In the genomic region with DNA sequence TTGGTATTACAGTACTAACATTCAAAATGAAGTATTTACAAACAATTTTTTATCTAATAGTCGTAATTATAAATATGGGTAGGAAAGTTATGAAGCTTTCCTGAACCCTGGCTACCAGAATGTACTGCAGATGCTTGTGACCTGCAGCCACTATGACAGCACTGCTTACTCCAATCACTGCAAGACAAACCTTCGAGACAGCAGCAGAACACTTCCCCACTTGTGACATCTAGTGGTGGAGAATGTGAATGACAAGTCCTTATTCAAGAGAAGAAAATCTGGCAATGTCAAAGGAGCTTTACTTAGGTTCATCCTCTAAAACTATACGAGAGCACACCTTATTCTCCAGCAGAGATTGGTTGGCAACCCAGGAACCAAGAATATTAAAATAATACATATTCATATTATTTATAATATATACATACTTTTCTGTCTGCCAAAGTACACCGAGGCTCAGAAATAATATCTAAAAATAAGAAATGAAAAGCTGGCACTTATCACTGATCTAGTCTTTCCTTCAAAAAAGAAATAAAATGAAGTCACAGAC, we compare ENCODE assay signal across 8 mouse cellular contexts.
DNase-seq lines count a peak whose midpoint lies in the region; ATAC-seq and TF ChIP-seq lines count a peak whose summit lies in the region.
"Had no signal": no experiment of that assay in that cellular context is flagged by ENCODE, and none has a peak within 500 bp of the region (broad histone marks: within the 10 kb centered on the region; RNA-seq: fewer than 3 reads in every experiment).

No protein-coding gene starts in this region.

- WGBS in limb, embryonic 11.5 days, result 29% methylated on average over 4 of the region's 4 CpGs
- 30% methylated on average over 4 of the region's 4 CpGs for WGBS in limb, embryonic 10.5 days
- WGBS in lung, postnatal 0 days, result 22% methylated on average over 4 of the region's 4 CpGs

- TF ChIP-seq EP300 in lung, postnatal 0 days (IDR thresholded peaks at IDR 0.05), result no peak

- peak; percentile 51 for DNase-seq in limb, embryonic 11.5 days (ENCODE audit: low spot score)
- DNase-seq in limb, embryonic 10.5 days (ENCODE audit: low spot score), result no peak
- peak; percentile 1 for DNase-seq in G1E (ENCODE audit: low spot score)
- DNase-seq in brain, embryonic 18.5 days (ENCODE audit: low read depth, low spot score), result peak; percentile 22
- DNase-seq in lung, postnatal 0 days (ENCODE audit: low spot score), result peak; percentile 75
- peak; percentile 52 for DNase-seq in splenic B cell, adult 2 months (ENCODE audit: low read depth, low spot score)

- H3K4me1 ChIP-seq in limb, embryonic 11.5 days (ENCODE audit: control insufficient read depth, insufficient read depth, low read length), result no peaks in the 10 kb centered on the region
- no peaks in the 10 kb centered on the region; the same call in 1 of the 2 replicates for H3K4me1 ChIP-seq in limb, embryonic 10.5 days
- no peaks in the 10 kb centered on the region for H3K4me1 ChIP-seq in G1E (ENCODE audit: insufficient read depth, low read depth, low read length)
- no peaks in the 10 kb centered on the region for H3K4me1 ChIP-seq in lung, postnatal 0 days (ENCODE audit: insufficient read depth, low read depth, low read length)
- H3K4me1 ChIP-seq: heart, embryonic 15.5 days had no signal

- ATAC-seq in limb, embryonic 11.5 days (ENCODE audit: insufficient number of reproducible peaks, low FRiP score, low TSS enrichment, low read depth), result no peak
- ATAC-seq in G1E (ENCODE audit: extremely low read depth, insufficient number of reproducible peaks, low FRiP score, poor library complexity, severe bottlenecking), result peak; percentile 57
- peak; percentile 71 to 77 for ATAC-seq in hematopoietic stem cell, adult 5-6 weeks (replicated peaks in 1 of 2; ENCODE audit: insufficient read depth in 1 of 2, low FRiP score in 2 of 2, low TSS enrichment in 1 of 2, low read depth in 1 of 2, poor library complexity in 2 of 2, severe bottlenecking in 2 of 2)
- no peak for ATAC-seq in lung, postnatal 0 days

- TF ChIP-seq CTCF in G1E (IDR thresholded peaks at IDR 0.05; ENCODE audit: low read depth, low read length), result peak; percentile 37; the same call in 1 of the 2 replicates
- peak; percentile 85 for TF ChIP-seq CTCF in lung, postnatal 0 days (IDR thresholded peaks at IDR 0.05)

- no peaks in the 10 kb centered on the region for H3K36me3 ChIP-seq in limb, embryonic 11.5 days (ENCODE audit: control insufficient read depth, insufficient read depth, low read length)
- no peaks in the 10 kb centered on the region for H3K36me3 ChIP-seq in limb, embryonic 10.5 days
- no peaks in the 10 kb centered on the region for H3K36me3 ChIP-seq in G1E (replicated peaks)
- no peaks in the 10 kb centered on the region for H3K36me3 ChIP-seq in lung, postnatal 0 days (ENCODE audit: insufficient read depth, low read length)
- no peaks in the 10 kb centered on the region for H3K36me3 ChIP-seq in splenic B cell, adult 2 months (ENCODE audit: control insufficient read depth, insufficient read depth, low read length, poor library complexity, severe bottlenecking)
- H3K36me3 ChIP-seq: heart, embryonic 15.5 days had no signal

- no peak overlapping the region for H3K4me3 ChIP-seq in limb, embryonic 11.5 days (ENCODE audit: low read depth, low read length)
- H3K4me3 ChIP-seq in limb, embryonic 10.5 days, result no peak overlapping the region
- no peak overlapping the region for H3K4me3 ChIP-seq in G1E (ENCODE audit: low read depth, low read length)
- no peak overlapping the region for H3K4me3 ChIP-seq in lung, postnatal 0 days (ENCODE audit: low read depth, low read length)
- H3K4me3 ChIP-seq: heart, embryonic 15.5 days had no signal

- H3K9me3 ChIP-seq in limb, embryonic 11.5 days (ENCODE audit: control insufficient read depth, low read length), result no peaks in the 10 kb centered on the region
- H3K9me3 ChIP-seq in limb, embryonic 10.5 days (replicated peaks), result no peaks in the 10 kb centered on the region
- no peaks in the 10 kb centered on the region for H3K9me3 ChIP-seq in G1E (replicated peaks)
- no peaks in the 10 kb centered on the region for H3K9me3 ChIP-seq in lung, postnatal 0 days (ENCODE audit: low read length)
- H3K9me3 ChIP-seq: heart, embryonic 15.5 days had no signal

- H3K27ac ChIP-seq in limb, embryonic 11.5 days (replicated peaks; ENCODE audit: low read depth, low read length), result no peak overlapping the region
- H3K27ac ChIP-seq in limb, embryonic 10.5 days, result no peak overlapping the region
- H3K27ac ChIP-seq in lung, postnatal 0 days (ENCODE audit: low read length), result no peak overlapping the region
- H3K27ac ChIP-seq: heart, embryonic 15.5 days had no signal

- H3K4me2 ChIP-seq in limb, embryonic 11.5 days (ENCODE audit: low read depth, severe bottlenecking), result no peak overlapping the region
- no peak overlapping the region for H3K4me2 ChIP-seq in lung, postnatal 0 days (replicated peaks; ENCODE audit: low read depth, low read length)
- H3K4me2 ChIP-seq: heart, embryonic 15.5 days had no signal

- H3K27me3 ChIP-seq in limb, embryonic 11.5 days (ENCODE audit: control insufficient read depth, insufficient read depth, low read length), result no peaks in the 10 kb centered on the region
- H3K27me3 ChIP-seq in limb, embryonic 10.5 days (ENCODE audit: low read depth, poor library complexity, severe bottlenecking), result no peaks in the 10 kb centered on the region
- H3K27me3 ChIP-seq in G1E (ENCODE audit: insufficient read depth, low read length), result no peaks in the 10 kb centered on the region
- no peaks in the 10 kb centered on the region for H3K27me3 ChIP-seq in lung, postnatal 0 days (replicated peaks; ENCODE audit: insufficient read depth, low read length)
- no peaks in the 10 kb centered on the region for H3K27me3 ChIP-seq in splenic B cell, adult 2 months (ENCODE audit: control insufficient read depth, insufficient read depth, low read length, poor library complexity, severe bottlenecking)
- H3K27me3 ChIP-seq: heart, embryonic 15.5 days had no signal

- H3K9ac ChIP-seq in limb, embryonic 11.5 days (ENCODE audit: low read length), result no peak overlapping the region
- no peak overlapping the region for H3K9ac ChIP-seq in lung, postnatal 0 days (replicated peaks; ENCODE audit: low read depth)
- H3K9ac ChIP-seq: heart, embryonic 15.5 days had no signal

Comparison
In these comparisons a context has a peak if more than half of its experiments do, and no peak if none do; other contexts are left out.
1. ATAC-seq: peak in G1E (single experiment) and hematopoietic stem cell, adult 5-6 weeks (2 of 2); none in limb, embryonic 11.5 days (single experiment) and lung, postnatal 0 days (single experiment).